Mouse (Mus musculus): ENCODE data around the gene Adgrl2. TPM values are rescaled to one million over a fixed set of nuclear protein-coding genes. Genes with fewer than 3 reads are reported as not detected.

Gene Adgrl2
- polyA plus RNA-seq, 1 experiment, result 112 TPM

- Histone ChIP-seq H3K4me3 (ENCODE audit: insufficient read depth, low read length) (peak overlapping the region; percentile 11; the same call in 1 of the 2 replicates), H3K4me1 (ENCODE audit: control insufficient read depth, insufficient read depth, low read length) (peaks cover 15% of the 10 kb centered on the region), H3K27ac (ENCODE audit: insufficient read depth, low read length) (peak overlapping the region; percentile 27; the same call in 1 of the 2 replicates)
- TF ChIP-seq POLR2A (IDR thresholded peaks at IDR 0.05; ENCODE audit: low read depth, low read length) (no peak), CTCF (IDR thresholded peaks at IDR 0.05; ENCODE audit: borderline replicate concordance, insufficient read depth, low read length) (no peak)
Measured at GRCm38 (mm10) chr3:148959327-148960025, 30.9 kb downstream of the Adgrl2 start.

GRCm38 (mm10) chr3:148958714-148959113 lies 31.6 kb downstream of the Adgrl2 start:
- Histone ChIP-seq H3K4me1 (ENCODE audit: control insufficient read depth, insufficient read depth, low read length) (peaks cover 15% of the 10 kb centered on the region), H3K27ac (ENCODE audit: insufficient read depth, low read length) (no peak overlapping the region)
- no peak for TF ChIP-seq POLR2A (IDR thresholded peaks at IDR 0.05; ENCODE audit: low read depth, low read length)
- TF ChIP-seq CTCF (IDR thresholded peaks at IDR 0.05; ENCODE audit: borderline replicate concordance, insufficient read depth, low read length), result no peak

GRCm38 (mm10) chr3:148958185-148958584 lies 32.2 kb downstream of the Adgrl2 start:
- no peak overlapping the region for H3K27ac ChIP-seq (ENCODE audit: insufficient read depth, low read length)
- TF ChIP-seq POLR2A (IDR thresholded peaks at IDR 0.05; ENCODE audit: low read depth, low read length), result no peak
- no peak for TF ChIP-seq CTCF (IDR thresholded peaks at IDR 0.05; ENCODE audit: borderline replicate concordance, insufficient read depth, low read length)
- peaks cover 15% of the 10 kb centered on the region for H3K4me1 ChIP-seq (ENCODE audit: control insufficient read depth, insufficient read depth, low read length)
- H3K4me3 ChIP-seq (ENCODE audit: insufficient read depth, low read length), result no peak overlapping the region

More at GRCm38 (mm10) chr3:148958714-148959113, 31.6 kb downstream of the Adgrl2 start:
- H3K4me3 ChIP-seq (ENCODE audit: insufficient read depth, low read length), result no peak overlapping the region

GRCm38 (mm10) chr3:148956887-148957286 lies 33.5 kb downstream of the Adgrl2 start:
- H3K4me3 ChIP-seq (ENCODE audit: insufficient read depth, low read length), result no peak overlapping the region
- peaks cover 15% of the 10 kb centered on the region for H3K4me1 ChIP-seq (ENCODE audit: control insufficient read depth, insufficient read depth, low read length)
- TF ChIP-seq POLR2A (IDR thresholded peaks at IDR 0.05; ENCODE audit: low read depth, low read length) (no peak), CTCF (IDR thresholded peaks at IDR 0.05; ENCODE audit: borderline replicate concordance, insufficient read depth, low read length) (no peak)
- no peak overlapping the region for H3K27ac ChIP-seq (ENCODE audit: insufficient read depth, low read length)

- Histone ChIP-seq H3K27ac (ENCODE audit: insufficient read depth, low read length) (no peak overlapping the region), H3K4me3 (ENCODE audit: insufficient read depth, low read length) (no peak overlapping the region), H3K4me1 (ENCODE audit: control insufficient read depth, insufficient read depth, low read length) (peaks cover 6% of the 10 kb centered on the region; the same call in 1 of the 2 replicates)
- TF ChIP-seq CTCF (IDR thresholded peaks at IDR 0.05; ENCODE audit: borderline replicate concordance, insufficient read depth, low read length) (no peak), POLR2A (IDR thresholded peaks at IDR 0.05; ENCODE audit: low read depth, low read length) (no peak)
Measured at GRCm38 (mm10) chr3:148949796-148950195, 40.6 kb downstream of the Adgrl2 start.

- peaks cover 6% of the 10 kb centered on the region; the same call in 1 of the 2 replicates for H3K4me1 ChIP-seq (ENCODE audit: control insufficient read depth, insufficient read depth, low read length)
- no peak overlapping the region for H3K27ac ChIP-seq (ENCODE audit: insufficient read depth, low read length)
- TF ChIP-seq POLR2A (IDR thresholded peaks at IDR 0.05; ENCODE audit: low read depth, low read length), result no peak
- no peak for TF ChIP-seq CTCF (IDR thresholded peaks at IDR 0.05; ENCODE audit: borderline replicate concordance, insufficient read depth, low read length)
- H3K4me3 ChIP-seq (ENCODE audit: insufficient read depth, low read length), result no peak overlapping the region
Measured at GRCm38 (mm10) chr3:148947805-148948405, 42.5 kb downstream of the Adgrl2 start.

GRCm38 (mm10) chr3:148947266-148947665 lies 43.1 kb downstream of the Adgrl2 start:
- H3K4me3 ChIP-seq (ENCODE audit: insufficient read depth, low read length), result no peak overlapping the region
- H3K27ac ChIP-seq (ENCODE audit: insufficient read depth, low read length), result no peak overlapping the region
- H3K4me1 ChIP-seq (ENCODE audit: control insufficient read depth, insufficient read depth, low read length), result peaks cover 6% of the 10 kb centered on the region; the same call in 1 of the 2 replicates
- no peak for TF ChIP-seq POLR2A (IDR thresholded peaks at IDR 0.05; ENCODE audit: low read depth, low read length)
- no peak for TF ChIP-seq CTCF (IDR thresholded peaks at IDR 0.05; ENCODE audit: borderline replicate concordance, insufficient read depth, low read length)

- Histone ChIP-seq H3K4me3 (ENCODE audit: insufficient read depth, low read length) (no peak overlapping the region), H3K4me1 (ENCODE audit: control insufficient read depth, insufficient read depth, low read length) (peaks cover 6% of the 10 kb centered on the region; the same call in 1 of the 2 replicates), H3K27ac (ENCODE audit: insufficient read depth, low read length) (no peak overlapping the region)
- TF ChIP-seq POLR2A (IDR thresholded peaks at IDR 0.05; ENCODE audit: low read depth, low read length), result no peak
- TF ChIP-seq CTCF (IDR thresholded peaks at IDR 0.05; ENCODE audit: borderline replicate concordance, insufficient read depth, low read length), result no peak
Measured at GRCm38 (mm10) chr3:148945534-148945933, 44.8 kb downstream of the Adgrl2 start.

GRCm38 (mm10) chr3:148939457-148939856 lies 50.9 kb downstream of the Adgrl2 start:
- Histone ChIP-seq H3K4me1 (ENCODE audit: control insufficient read depth, insufficient read depth, low read length) (no peaks in the 10 kb centered on the region), H3K4me3 (ENCODE audit: insufficient read depth, low read length) (no peak overlapping the region), H3K27ac (ENCODE audit: insufficient read depth, low read length) (no peak overlapping the region)
- TF ChIP-seq CTCF (IDR thresholded peaks at IDR 0.05; ENCODE audit: borderline replicate concordance, insufficient read depth, low read length) (no peak), POLR2A (IDR thresholded peaks at IDR 0.05; ENCODE audit: low read depth, low read length) (no peak)

GRCm38 (mm10) chr3:148935056-148935455 lies 55.3 kb downstream of the Adgrl2 start:
- TF ChIP-seq POLR2A (IDR thresholded peaks at IDR 0.05; ENCODE audit: low read depth, low read length) (no peak), CTCF (IDR thresholded peaks at IDR 0.05; ENCODE audit: borderline replicate concordance, insufficient read depth, low read length) (no peak)
- Histone ChIP-seq H3K4me1 (ENCODE audit: control insufficient read depth, insufficient read depth, low read length) (no peaks in the 10 kb centered on the region), H3K4me3 (ENCODE audit: insufficient read depth, low read length) (no peak overlapping the region), H3K27ac (ENCODE audit: insufficient read depth, low read length) (no peak overlapping the region)

Data from embryonic fibroblast, embryonic 13.5 days (primary cell).